Mouse (Mus musculus) small intestine, adult 2 months (tissue): ENCODE measurements around the gene Sipa1l2. TPM values are rescaled to one million over a fixed set of nuclear protein-coding genes. Genes with fewer than 3 reads are reported as not detected.

Source experiments
- H3K27ac ChIP-seq: fragments of 200-500 bp; 2 replicates; pipeline ENCODE4 v1.5.1; 2012; ENCODE audit warnings: low read depth, low read length, control low read depth, inconsistent platforms; ENCODE audit not compliant: insufficient read depth
- H3K27me3 ChIP-seq: fragments of 200-500 bp; 2 replicates; pipeline ENCODE4 v1.6.1; 2012; ENCODE audit warnings: mild to moderate bottlenecking, moderate library complexity, low read length, inconsistent platforms; ENCODE audit not compliant: control insufficient read depth, insufficient read depth
- H3K36me3 ChIP-seq: fragments of 200-500 bp; 2 replicates; pipeline ENCODE4 v1.6.1; 2012; ENCODE audit warnings: mild to moderate bottlenecking, low read length, control low read depth, inconsistent platforms; ENCODE audit not compliant: control insufficient read depth, insufficient read depth
- H3K4me1 ChIP-seq: fragments of 200-500 bp; 2 replicates; pipeline ENCODE4 v1.6.1; 2012; ENCODE audit warnings: low read length, inconsistent platforms, mixed read lengths; ENCODE audit not compliant: control insufficient read depth, insufficient read depth, insufficient read length
- H3K4me3 ChIP-seq: fragments of 200-500 bp; 2 replicates; pipeline ENCODE4 v1.5.1; 2012; ENCODE audit warnings: low read depth, mild to moderate bottlenecking, control low read depth, inconsistent platforms, low read length, moderate library complexity
- CTCF ChIP-seq: fragments of 200-500 bp; IDR thresholded peaks from 2 replicates; pipeline ENCODE4 v1.5.1; 2012; ENCODE audit warnings: low read depth, mild to moderate bottlenecking, control low read depth, inconsistent platforms, low read length, moderate library complexity, mixed read lengths; ENCODE audit not compliant: insufficient replicate concordance, insufficient read length; ENCODE audit errors: extremely low read depth
- POLR2A ChIP-seq: fragments of 200-500 bp; IDR thresholded peaks from 2 replicates; pipeline ENCODE4 v1.6.1; 2012; ENCODE audit warnings: low read depth, mild to moderate bottlenecking, control low read depth, inconsistent platforms, low read length, moderate library complexity
- WGBS: fragments of 180-500 bp; shearing (Covaris S2); methylation state at CpG from one replicate; pipeline ENCODE4 v1.1.7; 2018; 5-methylcytosine and 5-hydroxymethylcytosine counted together
- polyA plus RNA-seq: library from polyadenylated mRNA; depleted of rRNA; stranded (reverse); fragments of >200 nt; gene quantifications from 2 replicates; pipeline ENCODE4 v1.2.3, GENCODE M21; 2012

Sipa1l2 gene
- polyA plus RNA-seq, 1 experiment = 9.7 TPM

GRCm38 (mm10) chr8:125385519-125386150 lies 184.0 kb downstream of the Sipa1l2 start:
- H3K27me3 ChIP-seq = no peaks in the 10 kb centered on the region
- no peaks in the 10 kb centered on the region for H3K4me1 ChIP-seq
- no peak for TF ChIP-seq POLR2A
- TF ChIP-seq CTCF = no peak
- H3K4me3 ChIP-seq = no peak overlapping the region
- WGBS = 22% methylated on average over 6 of the region's 6 CpGs
- no peaks in the 10 kb centered on the region for H3K36me3 ChIP-seq
- no peak overlapping the region for H3K27ac ChIP-seq

DNA sequence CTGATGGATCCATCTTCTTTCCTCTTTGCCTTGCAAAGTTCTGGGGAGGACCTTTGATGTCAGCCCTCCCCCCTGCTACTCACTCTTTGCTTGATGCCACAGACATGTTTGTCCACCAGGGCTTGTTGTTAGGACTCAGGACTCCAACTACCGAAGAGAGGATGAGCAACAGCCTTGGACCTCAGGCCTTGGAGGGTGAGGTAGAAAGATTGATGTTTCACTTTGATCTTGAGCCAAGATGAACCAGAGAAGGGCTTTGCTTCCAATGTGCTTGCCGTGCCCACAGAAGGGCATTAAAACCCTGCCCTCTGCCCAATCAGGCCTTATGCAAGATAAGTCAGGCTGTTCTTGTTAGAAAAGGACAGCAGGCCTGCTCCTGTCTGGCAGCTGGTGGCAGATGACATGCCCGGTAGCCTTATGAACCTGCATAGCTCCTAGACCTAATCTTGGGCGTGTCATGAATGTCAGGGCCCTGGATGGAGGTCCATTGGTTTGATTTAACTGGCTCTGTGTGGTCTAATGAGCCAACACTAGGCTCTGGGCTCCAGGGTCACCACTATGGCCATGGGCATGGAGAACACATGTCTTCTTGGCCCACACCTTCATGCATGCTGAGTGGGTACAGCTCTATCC lies 184.9 kb downstream of the Sipa1l2 start:
- 58% methylated on average over 4 of the region's 4 CpGs for WGBS
- Histone ChIP-seq H3K4me3 (no peak overlapping the region), H3K27me3 (no peaks in the 10 kb centered on the region), H3K27ac (no peak overlapping the region), H3K4me1 (no peaks in the 10 kb centered on the region), H3K36me3 (no peaks in the 10 kb centered on the region)
- TF ChIP-seq POLR2A = no peak
- no peak for TF ChIP-seq CTCF

DNA sequence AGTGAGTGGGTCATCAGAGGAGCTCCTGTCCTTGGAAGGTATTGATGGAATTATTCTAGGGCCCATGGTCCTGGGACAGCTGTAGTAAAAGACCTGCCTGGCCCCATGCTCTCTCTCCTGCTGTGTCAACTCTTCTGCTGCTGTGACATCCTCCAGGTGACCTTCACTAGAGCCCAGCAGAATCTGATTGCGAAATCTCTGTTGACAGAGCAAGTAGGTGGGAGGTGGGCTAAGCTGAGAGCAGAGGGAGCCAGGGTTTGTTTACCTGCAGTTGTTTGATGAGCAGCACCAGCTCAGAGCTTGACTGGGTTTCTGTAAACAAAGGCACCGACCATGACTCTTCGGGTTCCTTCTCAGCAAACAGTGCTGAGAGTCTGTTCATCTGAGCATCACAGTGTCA lies 187.9 kb downstream of the Sipa1l2 start:
- TF ChIP-seq POLR2A (no peak), CTCF (no peak)
- Histone ChIP-seq H3K27me3 (no peaks in the 10 kb centered on the region), H3K36me3 (no peaks in the 10 kb centered on the region), H3K27ac (no peak overlapping the region), H3K4me1 (no peaks in the 10 kb centered on the region), H3K4me3 (no peak overlapping the region)
- 29% methylated on average over 3 of the region's 3 CpGs for WGBS

DNA sequence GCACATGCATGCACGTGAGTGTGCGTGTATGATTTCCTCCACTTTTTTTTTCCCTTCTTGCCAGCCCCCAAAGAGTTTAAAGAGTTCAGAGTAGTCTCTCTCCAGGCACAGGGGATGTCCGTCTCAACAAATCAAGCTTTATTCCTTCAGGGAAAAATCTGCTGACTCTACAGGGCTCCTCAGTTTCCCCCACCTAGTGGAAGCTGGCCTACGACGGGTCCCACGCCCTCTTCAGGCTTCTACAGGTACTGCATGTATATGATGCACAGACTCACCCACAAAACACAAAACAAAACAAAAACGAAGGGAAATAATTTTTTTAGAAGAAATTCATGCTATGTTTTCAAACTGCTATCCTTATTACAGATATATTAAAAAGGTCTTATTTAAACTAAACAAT lies 189.7 kb downstream of the Sipa1l2 start:
- no peaks in the 10 kb centered on the region for H3K36me3 ChIP-seq
- WGBS = 50% methylated on average over 7 of the region's 7 CpGs
- no peaks in the 10 kb centered on the region for H3K4me1 ChIP-seq
- no peak overlapping the region for H3K27ac ChIP-seq
- H3K27me3 ChIP-seq = no peaks in the 10 kb centered on the region
- TF ChIP-seq CTCF (peak; percentile 23; the same call in 1 of the 2 replicates), POLR2A (no peak)
- no peak overlapping the region for H3K4me3 ChIP-seq

DNA sequence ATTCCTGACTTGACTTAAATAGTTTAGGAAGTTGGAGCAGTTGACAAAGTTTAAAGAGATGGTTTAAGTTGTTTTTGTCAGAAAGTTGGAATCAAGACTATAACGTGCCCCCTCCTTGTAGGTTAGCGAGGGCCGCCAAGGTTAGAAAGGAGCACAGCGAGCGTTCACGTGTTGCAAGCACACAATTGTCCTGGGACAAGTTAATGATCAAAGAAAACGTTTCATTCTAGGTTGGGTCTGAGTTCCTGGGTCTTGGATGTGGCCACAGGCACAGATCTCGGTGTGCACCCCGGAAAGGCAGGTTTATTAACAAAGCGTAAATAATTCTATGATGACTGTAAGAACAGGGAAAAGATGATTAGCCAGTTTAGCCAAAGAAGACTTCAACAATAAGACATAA lies 190.5 kb downstream of the Sipa1l2 start:
- Histone ChIP-seq H3K4me1 (no peaks in the 10 kb centered on the region), H3K27me3 (no peaks in the 10 kb centered on the region), H3K27ac (no peak overlapping the region), H3K4me3 (no peak overlapping the region), H3K36me3 (no peaks in the 10 kb centered on the region)
- TF ChIP-seq POLR2A (no peak), CTCF (no peak)
- 46% methylated on average over 10 of the region's 10 CpGs for WGBS

DNA sequence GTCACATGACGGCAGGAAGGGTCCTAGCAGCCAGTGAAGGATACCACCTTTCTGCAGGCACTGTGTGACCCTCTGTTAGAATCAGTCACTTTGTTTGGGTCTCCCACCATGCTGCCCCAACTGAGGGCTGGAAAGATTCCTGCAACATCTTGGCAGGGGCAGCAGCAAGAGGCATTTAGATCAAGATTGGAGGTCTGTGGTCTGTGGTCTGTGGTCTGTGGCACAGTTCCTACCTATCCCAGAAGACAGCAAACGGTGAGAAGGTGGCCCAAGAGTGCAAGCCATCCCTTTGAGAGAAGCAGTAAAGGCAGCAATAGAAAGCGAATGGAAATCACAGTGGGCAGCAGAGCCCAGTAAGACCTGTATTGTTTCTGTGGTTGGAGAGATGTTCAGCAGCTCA lies 191.9 kb downstream of the Sipa1l2 start:
- no peak for TF ChIP-seq CTCF
- no peak for TF ChIP-seq POLR2A
- Histone ChIP-seq H3K36me3 (no peaks in the 10 kb centered on the region), H3K27me3 (no peaks in the 10 kb centered on the region), H3K4me3 (no peak overlapping the region), H3K4me1 (no peaks in the 10 kb centered on the region), H3K27ac (no peak overlapping the region)
- 84% methylated on average over 3 of the region's 3 CpGs for WGBS

GRCm38 (mm10) chr8:125376448-125376845 lies 193.2 kb downstream of the Sipa1l2 start:
- Histone ChIP-seq H3K27me3 (no peaks in the 10 kb centered on the region), H3K36me3 (no peaks in the 10 kb centered on the region), H3K4me3 (no peak overlapping the region), H3K4me1 (no peaks in the 10 kb centered on the region), H3K27ac (no peak overlapping the region)
- TF ChIP-seq CTCF (no peak), POLR2A (no peak)
- 87% methylated on average over 6 of the region's 6 CpGs for WGBS
